Mouse (Mus musculus): ENCODE data around the gene Adcy4.
A peak's percentile ranks its signal among the peaks of the same experiment; 100 is the strongest.

The Adcy4 gene

DNA sequence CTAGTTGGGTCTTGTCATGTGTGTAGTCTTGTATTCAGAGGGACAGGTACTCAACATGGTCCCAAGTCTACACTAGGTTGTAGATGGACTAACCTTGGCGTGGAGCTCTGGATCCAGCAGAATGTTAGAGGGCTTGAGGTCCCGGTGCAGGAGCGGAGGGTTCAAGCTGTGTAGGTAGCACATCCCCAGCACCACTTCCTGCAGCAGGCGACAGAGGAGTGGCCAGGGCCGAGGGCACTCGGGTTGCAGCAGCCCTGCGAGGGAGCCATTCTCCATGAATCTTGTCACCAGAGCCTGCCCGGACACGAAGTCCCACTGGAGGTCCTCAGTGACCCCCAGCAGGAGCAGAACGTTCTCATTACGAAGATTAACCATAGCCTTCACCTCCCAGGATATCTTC lies 3.8 kb upstream of the Adcy4 start:
- DNase-seq: no peak

DNA sequence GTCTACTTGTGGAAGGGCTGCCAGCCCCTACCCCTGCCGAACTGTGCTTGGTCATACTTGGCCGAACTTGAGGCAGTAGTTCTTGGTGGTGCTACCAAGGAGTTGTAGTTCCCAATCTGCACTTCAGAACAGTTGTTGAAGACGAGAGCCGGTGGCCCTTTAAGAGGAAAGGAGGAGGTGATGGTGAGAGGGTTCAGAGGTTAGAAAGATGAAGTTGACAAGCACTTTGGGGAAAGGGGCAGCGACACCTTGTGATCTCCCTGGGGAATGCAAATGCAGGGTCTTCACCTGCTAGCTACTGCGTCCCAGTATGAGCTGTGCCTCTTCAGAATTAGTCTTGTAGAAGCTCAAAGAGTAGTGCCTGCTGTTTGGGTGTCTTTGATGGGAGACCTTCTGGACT lies 1.3 kb upstream of the Adcy4 start:
- DNase-seq: no peak

- no peak for DNase-seq
Measured at GRCm38 (mm10) chr14:55783171-55783957, 531 bp downstream of the Adcy4 start.

- DNase-seq: no peak
Measured at GRCm38 (mm10) chr14:55782361-55782960, 1.4 kb downstream of the Adcy4 start.

DNA sequence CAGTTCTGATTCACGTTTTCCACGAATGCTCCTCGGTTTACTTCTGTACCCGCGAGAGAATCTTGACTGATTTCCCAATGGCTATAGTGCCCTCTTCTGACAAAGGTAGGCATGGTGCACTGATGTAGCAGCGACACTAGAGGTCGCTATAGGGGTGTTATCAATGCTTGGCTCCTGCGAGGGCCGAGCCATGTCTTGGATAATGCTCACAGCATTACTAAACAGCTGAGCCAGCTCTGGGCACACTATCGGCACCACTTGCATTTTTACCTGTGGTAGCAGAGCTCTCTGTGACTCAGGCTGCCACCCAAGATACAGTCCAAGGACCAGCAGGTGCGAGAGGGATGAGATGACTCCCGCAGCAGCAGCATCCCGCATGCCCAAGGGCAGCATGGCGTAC lies 2.6 kb downstream of the Adcy4 start:
- peak; percentile 48 for DNase-seq

GRCm38 (mm10) chr14:55780736-55781135 lies 3.2 kb downstream of the Adcy4 start:
- DNase-seq: no peak

- no peak for DNase-seq
Measured at GRCm38 (mm10) chr14:55779656-55780055, 4.2 kb downstream of the Adcy4 start.

- DNase-seq: no peak
Measured at GRCm38 (mm10) chr14:55778686-55779085, 5.2 kb downstream of the Adcy4 start.

GRCm38 (mm10) chr14:55777806-55778205 lies 6.1 kb downstream of the Adcy4 start:
- no peak for DNase-seq

DNA sequence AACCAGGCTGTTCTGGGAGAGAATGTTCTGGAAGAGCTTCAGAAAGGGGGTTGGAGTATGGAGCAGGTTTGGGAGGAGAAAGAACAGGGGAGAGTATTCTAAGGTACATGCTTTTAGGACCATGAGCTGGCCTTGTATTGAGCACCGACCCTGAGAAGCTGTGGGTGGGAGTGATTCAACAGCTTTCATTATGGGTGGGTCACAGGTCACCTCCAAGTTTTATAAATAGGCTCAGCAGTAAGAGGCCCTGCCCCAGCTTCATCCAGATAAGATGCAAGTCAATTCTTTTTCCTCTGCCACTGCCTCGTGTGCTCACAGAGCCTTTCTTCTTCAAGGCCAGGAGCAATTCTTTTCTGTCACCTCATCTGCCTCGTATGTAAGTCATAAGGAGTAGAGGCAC lies 6.7 kb downstream of the Adcy4 start:
- no peak for DNase-seq

DNA sequence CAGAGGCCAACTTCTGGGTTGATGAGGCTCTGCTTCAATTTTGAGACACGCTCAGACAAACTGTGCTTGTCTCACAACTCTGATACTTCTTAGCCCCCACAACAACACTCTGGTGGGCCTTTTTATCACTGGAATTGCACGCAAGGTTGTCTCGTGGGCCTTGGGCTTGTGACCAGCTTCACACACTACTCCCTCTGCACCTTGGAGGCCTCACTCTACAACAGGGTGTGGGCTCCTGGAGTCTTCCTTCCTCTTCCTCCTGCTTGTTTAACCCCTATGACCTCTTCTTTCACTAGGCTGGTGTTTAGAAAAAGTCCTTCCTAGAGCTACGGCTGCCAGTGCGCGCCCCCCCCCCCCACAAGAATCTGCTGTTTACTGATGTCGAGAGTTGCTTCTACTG lies 7.2 kb downstream of the Adcy4 start:
- no peak for DNase-seq

- no peak for DNase-seq
Measured at GRCm38 (mm10) chr14:55769087-55769703, 14.7 kb downstream of the Adcy4 start.

- no peak for DNase-seq
Measured at GRCm38 (mm10) chr14:55768555-55768954, 15.3 kb downstream of the Adcy4 start.

DNA sequence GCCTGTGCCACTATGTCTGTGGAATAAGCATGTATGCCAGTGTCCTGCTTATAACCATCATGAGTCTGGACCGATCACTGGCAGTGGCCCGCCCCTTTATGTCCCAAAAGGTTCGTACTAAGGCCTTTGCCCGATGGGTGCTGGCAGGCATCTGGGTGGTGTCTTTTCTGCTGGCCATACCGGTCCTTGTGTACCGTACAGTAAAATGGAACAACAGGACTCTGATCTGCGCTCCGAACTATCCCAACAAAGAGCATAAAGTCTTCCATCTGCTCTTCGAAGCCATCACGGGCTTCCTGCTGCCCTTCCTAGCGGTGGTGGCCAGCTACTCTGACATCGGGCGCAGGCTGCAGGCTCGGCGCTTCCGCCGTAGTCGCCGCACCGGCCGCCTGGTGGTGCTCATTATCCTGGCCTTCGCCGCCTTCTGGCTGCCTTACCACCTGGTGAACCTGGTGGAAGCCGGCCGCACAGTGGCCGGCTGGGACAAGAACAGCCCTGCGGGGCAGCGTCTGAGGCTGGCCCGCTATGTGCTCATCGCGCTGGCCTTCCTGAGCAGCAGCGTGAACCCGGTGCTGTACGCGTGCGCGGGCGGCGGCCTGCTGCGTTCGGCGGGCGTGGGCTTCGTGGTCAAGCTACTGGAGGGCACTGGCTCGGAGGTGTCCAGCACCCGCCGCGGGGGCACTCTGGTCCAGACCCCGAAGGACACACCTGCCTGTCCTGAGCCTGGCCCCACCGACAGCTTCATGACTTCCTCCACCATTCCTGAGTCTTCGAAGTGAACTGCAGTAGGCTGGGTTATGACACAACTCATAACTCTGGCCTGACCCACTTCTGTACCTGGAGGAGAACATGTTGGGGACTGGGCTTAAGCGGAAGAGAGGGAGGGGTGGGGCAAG lies 16.1 kb downstream of the Adcy4 start:
- peak; percentile 82 for DNase-seq

- DNase-seq: no peak
Measured at GRCm38 (mm10) chr14:55765696-55766095, 18.2 kb downstream of the Adcy4 start, which contains the start of gene Ltb4r1. Gene Ltb4r1 (plus strand): TSS chr14:55765962.

GRCm38 (mm10) chr14:55763166-55763565 lies 20.7 kb downstream of the Adcy4 start:
- DNase-seq: no peak

DNA sequence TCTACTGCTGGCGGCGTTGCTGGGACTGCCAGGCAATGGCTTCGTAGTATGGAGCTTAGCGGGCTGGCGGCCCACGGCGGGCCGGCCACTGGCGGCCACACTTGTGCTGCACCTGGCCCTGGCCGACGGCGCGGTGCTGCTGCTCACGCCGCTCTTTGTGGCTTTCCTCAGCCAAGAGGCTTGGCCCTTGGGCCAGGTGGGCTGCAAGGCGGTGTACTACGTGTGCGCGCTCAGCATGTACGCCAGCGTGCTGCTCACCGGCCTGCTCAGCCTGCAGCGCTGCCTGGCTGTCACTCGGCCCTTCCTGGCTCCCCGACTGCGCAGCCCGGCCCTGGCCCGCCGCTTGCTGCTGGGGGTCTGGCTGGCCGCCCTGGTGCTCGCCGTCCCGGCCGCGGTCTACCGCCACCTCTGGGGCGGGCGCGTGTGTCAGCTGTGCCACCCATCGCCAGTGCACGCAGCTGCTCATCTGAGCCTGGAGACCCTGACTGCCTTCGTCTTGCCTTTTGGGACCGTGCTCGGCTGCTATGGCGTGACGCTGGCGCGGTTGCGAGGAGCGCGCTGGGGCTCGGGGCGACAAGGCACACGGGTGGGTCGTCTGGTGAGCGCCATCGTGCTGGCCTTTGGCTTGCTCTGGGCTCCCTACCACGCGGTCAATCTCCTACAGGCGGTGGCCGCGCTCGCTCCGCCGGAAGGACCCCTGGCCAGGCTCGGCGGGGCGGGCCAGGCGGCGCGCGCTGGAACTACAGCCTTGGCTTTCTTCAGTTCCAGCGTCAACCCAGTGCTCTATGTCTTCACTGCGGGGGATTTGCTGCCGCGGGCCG lies 21.7 kb downstream of the Adcy4 start:
- DNase-seq: peak; percentile 56

DNA sequence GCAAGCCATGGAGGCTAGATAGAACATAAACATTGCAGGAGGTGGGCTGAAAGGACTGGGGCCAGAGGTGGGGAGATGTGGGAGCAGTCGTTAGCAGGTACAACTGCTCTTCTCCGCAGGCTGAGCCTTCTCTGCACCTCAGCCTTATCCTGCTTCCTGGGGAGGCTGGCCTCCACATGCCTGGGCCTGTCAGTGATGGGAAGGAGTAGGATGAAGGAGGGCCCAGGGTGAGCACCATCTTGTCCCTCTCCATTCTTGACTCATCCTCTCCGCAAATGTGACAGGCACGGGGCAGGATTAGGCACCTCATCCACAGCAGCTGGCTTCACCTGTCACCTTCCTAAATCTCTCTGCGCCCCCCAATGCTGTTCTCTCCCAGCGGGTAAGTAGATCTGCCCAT lies 22.7 kb downstream of the Adcy4 start, which contains the start of gene Ltb4r2:
TSS of gene Ltb4r2 (plus strand) at position 266 of the 400 bp plus-strand sequence.
- no peak for DNase-seq

DNA sequence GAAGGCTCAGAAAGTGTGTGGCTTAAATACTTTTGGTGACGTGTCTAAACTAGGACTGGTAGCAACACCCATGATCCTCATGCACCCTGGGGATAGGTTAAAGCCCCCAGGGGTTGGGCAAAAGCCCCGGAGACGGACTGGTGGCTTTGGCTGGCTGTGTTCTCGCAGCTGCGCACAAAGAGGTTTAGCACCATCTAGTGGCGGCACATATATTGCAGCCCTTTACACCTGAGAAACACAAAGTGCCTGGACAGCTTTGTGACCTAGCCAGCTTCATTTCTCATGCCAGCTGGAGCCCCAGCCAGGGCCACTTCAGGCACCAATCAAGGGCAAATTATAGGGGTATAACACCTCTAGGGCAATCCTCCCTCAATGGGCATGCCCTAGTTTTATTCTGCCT lies 23.7 kb downstream of the Adcy4 start:
- peak; percentile 81 for DNase-seq

DNA sequence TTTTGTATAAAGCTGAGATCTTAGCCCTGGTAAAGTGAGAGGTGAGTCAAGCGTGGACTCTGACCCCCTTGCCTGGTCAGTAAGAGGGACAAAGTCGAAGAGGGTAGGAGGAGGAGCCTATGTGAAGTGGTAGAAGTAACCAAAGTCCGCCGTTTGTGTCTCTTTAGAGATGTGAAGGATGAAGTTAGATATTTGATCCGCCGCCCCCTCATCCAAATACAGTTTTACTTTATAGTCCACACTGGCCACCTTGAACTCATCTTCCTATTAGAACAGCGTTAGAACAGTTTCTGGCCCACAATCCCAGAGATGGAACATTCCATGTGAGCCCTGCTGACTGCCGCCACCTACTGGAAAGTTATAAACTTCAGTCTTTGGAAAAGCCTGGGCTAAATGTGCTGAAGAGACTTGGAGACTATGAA lies 25.5 kb downstream of the Adcy4 start, which contains the start of gene Cideb:
TSS of gene Cideb (minus strand) at position 96 of the 422 bp plus-strand sequence.
- DNase-seq: no peak

DNA sequence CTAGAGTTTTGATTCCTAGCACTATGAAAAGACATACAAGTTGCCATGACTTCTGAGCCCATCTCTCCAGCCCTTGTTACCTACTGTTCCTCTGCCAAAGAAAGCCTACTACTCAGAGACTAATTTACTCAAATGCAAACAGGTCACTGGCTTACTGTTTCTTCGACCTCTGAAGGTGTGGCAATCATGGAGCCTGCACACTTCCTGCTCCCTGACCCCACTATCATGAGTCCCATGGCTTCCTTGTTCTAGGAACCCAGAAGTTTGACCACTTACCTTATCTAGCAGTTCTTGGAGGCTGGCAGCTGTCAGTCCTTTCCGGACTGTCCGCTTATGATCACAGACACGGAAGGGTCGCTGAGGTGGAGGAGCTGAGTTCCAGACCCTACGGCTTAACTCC lies 26.3 kb downstream of the Adcy4 start:
- no peak for DNase-seq
